ENCODE assay signal across 8 mouse cellular contexts in genomic region chr7:141481498-141482401, GRCm38 (mm10). TPM values are rescaled to one million over a fixed set of nuclear protein-coding genes. Genes with fewer than 3 reads are reported as not detected.
DNase-seq lines count a peak whose midpoint lies in the region; ATAC-seq and TF ChIP-seq lines count a peak whose summit lies in the region.

No protein-coding gene starts in this region.

- H3K4me3 ChIP-seq in heart, embryonic 10.5 days: peak overlapping the region; percentile 73
- peak overlapping the region; percentile 50 for H3K4me3 ChIP-seq in kidney, postnatal 0 days (replicated peaks; ENCODE audit: low read depth, low read length)

- ATAC-seq in kidney, postnatal 0 days (replicated peaks; ENCODE audit: low FRiP score, low read depth): no peak; the same call in 1 of the 2 replicates

- peak overlapping the region; percentile 99 for H3K4me2 ChIP-seq in kidney, postnatal 0 days (ENCODE audit: low read length)

- H3K9ac ChIP-seq in kidney, postnatal 0 days (ENCODE audit: low read depth, low read length): peak overlapping the region; percentile 50; the same call in 1 of the 2 replicates

- TF ChIP-seq CTCF in kidney, postnatal 0 days (IDR thresholded peaks at IDR 0.05; ENCODE audit: low read depth): peak; percentile 68

- WGBS in heart, embryonic 10.5 days: 2% methylated on average over 81 of the region's 81 CpGs
- 1% methylated on average over 77 of the region's 81 CpGs for WGBS in kidney, postnatal 0 days

- H3K9me3 ChIP-seq in heart, embryonic 10.5 days: no peaks in the 10 kb centered on the region
- H3K9me3 ChIP-seq in kidney, postnatal 0 days (replicated peaks; ENCODE audit: low read length): no peaks in the 10 kb centered on the region

- H3K36me3 ChIP-seq in heart, embryonic 10.5 days: peaks cover 4% of the 10 kb centered on the region; the same call in 1 of the 2 replicates
- 0 out of 2 replicates have a peak, but pooled peaks cover 6% of the 10 kb centered on the region for H3K36me3 ChIP-seq in kidney, postnatal 0 days (ENCODE audit: insufficient read depth, low read length)

- H3K27me3 ChIP-seq in heart, embryonic 10.5 days (ENCODE audit: insufficient read depth, poor library complexity, severe bottlenecking): peaks cover 15% of the 10 kb centered on the region
- H3K27me3 ChIP-seq in kidney, postnatal 0 days (ENCODE audit: insufficient read depth, low read length): no peaks in the 10 kb centered on the region

- peaks cover 49% of the 10 kb centered on the region for H3K4me1 ChIP-seq in heart, embryonic 10.5 days
- H3K4me1 ChIP-seq in kidney, postnatal 0 days (replicated peaks; ENCODE audit: insufficient read depth, low read length): peaks cover 32% of the 10 kb centered on the region

- H3K27ac ChIP-seq in heart, embryonic 10.5 days: peak overlapping the region; percentile 75
- no peak overlapping the region for H3K27ac ChIP-seq in kidney, postnatal 0 days

- peak; percentile 25 for DNase-seq in urinary bladder, postnatal 25 days (ENCODE audit: low spot score)
- no peak for DNase-seq in urinary bladder, postnatal 4 days (ENCODE audit: low spot score in 2 of 2)
- DNase-seq in cerebellum, postnatal 25 days: peak; percentile 88 to 92
- no peak for DNase-seq in heart, embryonic 10.5 days (ENCODE audit: low spot score)
- peak; percentile 90 for DNase-seq in kidney, postnatal 0 days (ENCODE audit: low spot score)
- DNase-seq in lung, postnatal 10 days: peak; percentile 85
- DNase-seq in retina, postnatal 7 days (ENCODE audit: low read depth, low spot score): peak; percentile 60
- DNase-seq in spleen, adult 12 weeks (ENCODE audit: low spot score): no peak

RNA-seq across cellular contexts. Expression of gene Tspan4, which starts 6.7 kb away (rescaled TPM):
- polyA plus RNA-seq in heart, embryonic 10.5 days (2016; fragmentation: Nextera tagmentation; extraction: Ambion mirVana): 69.0 and 70.8 TPM in 2 replicates
- 109 and 115 TPM in 2 replicates for polyA plus RNA-seq in kidney, postnatal 0 days (2015; fragmentation: Nextera tagmentation; extraction: Ambion mirVana)

RNA-seq across cellular contexts. Expression of gene Polr2l, which starts 6.8 kb away (rescaled TPM):
- 73.2 and 74.5 TPM in 2 replicates for polyA plus RNA-seq in heart, embryonic 10.5 days (2016; fragmentation: Nextera tagmentation; extraction: Ambion mirVana)
- polyA plus RNA-seq in kidney, postnatal 0 days (2015; fragmentation: Nextera tagmentation; extraction: Ambion mirVana): 68.5 and 72.2 TPM in 2 replicates

RNA-seq across cellular contexts. Expression of gene Cd151, which starts 14.6 kb away (rescaled TPM):
- polyA plus RNA-seq in heart, embryonic 10.5 days (2016; fragmentation: Nextera tagmentation; extraction: Ambion mirVana): 23.1 and 38.2 TPM in 2 replicates
- polyA plus RNA-seq in kidney, postnatal 0 days (2015; fragmentation: Nextera tagmentation; extraction: Ambion mirVana): 36.1 and 37.2 TPM in 2 replicates

RNA-seq across cellular contexts. Expression of gene Cracr2b, which starts 20.9 kb away (rescaled TPM):
- polyA plus RNA-seq in heart, embryonic 10.5 days (2016; fragmentation: Nextera tagmentation; extraction: Ambion mirVana): 14.0 and 14.6 TPM in 2 replicates
- 16.1 and 20.5 TPM in 2 replicates for polyA plus RNA-seq in kidney, postnatal 0 days (2015; fragmentation: Nextera tagmentation; extraction: Ambion mirVana)

RNA-seq across cellular contexts. Expression of gene Pnpla2, which starts 26.8 kb away (rescaled TPM):
- 28.3 and 38.9 TPM in 2 replicates for polyA plus RNA-seq in heart, embryonic 10.5 days (2016; fragmentation: Nextera tagmentation; extraction: Ambion mirVana)
- polyA plus RNA-seq in kidney, postnatal 0 days (2015; fragmentation: Nextera tagmentation; extraction: Ambion mirVana): 68.0 and 72.9 TPM in 2 replicates

Comparison
In these comparisons a context has a peak if more than half of its experiments do, and no peak if none do; other contexts are left out.
1. DNase-seq: peak in urinary bladder, postnatal 25 days (single experiment), cerebellum, postnatal 25 days (2 of 2), kidney, postnatal 0 days (single experiment), lung, postnatal 10 days (single experiment) and retina, postnatal 7 days (single experiment); none in urinary bladder, postnatal 4 days (0 of 2), heart, embryonic 10.5 days (single experiment) and spleen, adult 12 weeks (single experiment).